Mouse (Mus musculus) stomach, embryonic 15.5 days (tissue): ENCODE results near the gene Zfp598. TPM values are rescaled to one million over a fixed set of nuclear protein-coding genes. Genes with fewer than 3 reads are reported as not detected.
A peak's percentile ranks its signal among the peaks of the same experiment; 100 is the strongest.

ENCODE experiments used
- ATAC-seq: fragments of 200-750 bp; cut with Nextera tagmentation; 2 replicates; pipeline ENCODE4 v1.8.0; 2017; ENCODE audit warnings: low read depth, moderate number of reproducible peaks, moderate TSS enrichment; ENCODE audit not compliant: insufficient read depth, low FRiP score
- H3K27ac ChIP-seq: fragments of 300-500 bp; sonication (generic); 2 replicates; pipeline ENCODE4 v1.5.1; 2015; ENCODE audit warnings: mild to moderate bottlenecking, inconsistent platforms
- H3K27me3 ChIP-seq: fragments of 300-500 bp; sonication (generic); replicated peaks from 2 replicates; pipeline ENCODE4 v1.6.1; 2015; ENCODE audit warnings: inconsistent platforms
- H3K36me3 ChIP-seq: fragments of 300-500 bp; sonication (generic); 2 replicates; pipeline ENCODE4 v1.6.1; 2015; ENCODE audit warnings: inconsistent platforms
- H3K4me1 ChIP-seq: fragments of 300-500 bp; sonication (generic); 2 replicates; pipeline ENCODE4 v1.6.1; 2015; ENCODE audit warnings: inconsistent platforms
- H3K4me2 ChIP-seq: fragments of 300-500 bp; sonication (generic); 2 replicates; pipeline ENCODE4 v1.6.1; 2015; ENCODE audit warnings: mild to moderate bottlenecking, inconsistent platforms
- H3K4me3 ChIP-seq: fragments of 300-500 bp; sonication (generic); replicated peaks from 2 replicates; pipeline ENCODE4 v1.5.1; 2015; ENCODE audit warnings: inconsistent platforms
- H3K9ac ChIP-seq: fragments of 300-500 bp; sonication (generic); 2 replicates; pipeline ENCODE4 v1.6.1; 2015; ENCODE audit warnings: inconsistent platforms
- H3K9me3 ChIP-seq: fragments of 300-500 bp; sonication (generic); 2 replicates; pipeline ENCODE4 v1.6.1; 2016; ENCODE audit warnings: inconsistent platforms
- WGBS: fragments of 180-500 bp; shearing (Covaris S2); methylation state at CpG from one replicate; pipeline ENCODE4 v1.1.7; 2015; 5-methylcytosine and 5-hydroxymethylcytosine counted together
- polyA plus RNA-seq: library from polyadenylated mRNA; unstranded; fragments of >200 nt; fragmentation: Nextera tagmentation; extraction: Ambion mirVana; gene quantifications from 2 replicates; pipeline ENCODE4 v1.2.1, GENCODE M21; 2015

Zfp598 gene
- polyA plus RNA-seq, result 19.3 and 22.1 TPM in 2 replicates

DNA sequence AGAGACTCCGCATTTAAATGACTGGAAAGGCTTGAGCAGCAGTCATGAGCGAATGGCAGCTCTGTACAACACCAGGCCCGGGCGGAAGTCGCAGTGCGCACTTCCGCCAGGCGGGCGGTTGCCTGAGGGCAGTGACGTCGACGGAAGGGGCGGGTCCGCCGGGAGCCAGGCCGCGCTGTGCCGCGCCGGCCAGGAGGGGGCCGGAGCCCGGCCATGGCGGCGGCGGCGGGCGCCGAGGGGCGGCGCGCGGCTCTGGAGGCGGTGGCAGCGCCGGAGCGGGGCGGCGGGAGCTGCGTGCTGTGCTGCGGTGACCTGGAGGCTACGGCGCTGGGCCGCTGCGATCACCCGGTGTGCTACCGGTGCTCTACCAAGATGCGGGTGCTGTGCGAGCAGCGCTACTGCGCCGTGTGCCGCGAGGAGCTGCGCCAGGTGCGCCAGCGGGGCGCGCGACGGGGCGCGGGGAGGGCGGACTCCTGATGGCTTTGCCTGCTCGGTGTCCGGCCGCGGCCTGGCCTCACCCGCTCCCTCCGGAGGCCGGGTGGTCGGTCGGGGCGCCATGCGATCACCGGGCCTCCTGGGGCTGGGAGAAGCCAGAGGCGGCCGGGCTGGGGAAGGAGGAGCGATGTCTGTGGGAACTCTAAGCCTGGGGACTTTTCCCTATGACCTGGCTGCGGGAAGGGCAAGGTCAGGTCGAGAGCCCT is at the start of gene Zfp598:
Gene Zfp598 (plus strand): TSS at position 143 of the 701 bp plus-strand sequence.
- Histone ChIP-seq H3K27me3 (no peaks in the 10 kb centered on the region), H3K4me3 (peak within 1 kb of the TSS; percentile 98), H3K27ac (peak within 1 kb of the TSS; percentile 84), H3K36me3 (no peaks in the 10 kb centered on the region), H3K9ac (peak within 1 kb of the TSS; percentile 89), H3K4me1 (peaks cover 20% of the 10 kb centered on the region), H3K4me2 (peak within 1 kb of the TSS; percentile 67), H3K9me3 (no peaks in the 10 kb centered on the region)
- under 1% methylated on average over 64 of the region's 80 CpGs for WGBS
- ATAC-seq, result peak; percentile 99

DNA sequence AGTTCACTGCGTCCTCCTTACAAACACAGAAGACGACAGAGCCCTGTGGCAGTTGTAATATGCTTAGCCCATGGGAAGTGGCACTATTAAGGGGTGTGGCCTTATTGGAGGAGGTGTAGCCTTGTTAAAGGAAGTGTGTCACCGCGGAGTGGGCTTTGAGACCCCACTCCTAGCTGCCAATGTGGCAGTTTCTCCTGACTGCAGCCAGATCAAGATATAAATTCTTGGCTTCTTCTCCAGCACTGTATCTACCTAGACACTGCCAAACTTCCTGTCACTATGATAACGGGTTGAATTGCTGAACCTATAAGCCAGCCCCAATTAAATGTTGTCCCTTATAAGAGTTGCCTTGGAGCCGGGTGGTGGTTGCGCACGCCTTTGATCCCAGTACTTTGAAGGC is 44.0 kb upstream of the Zfp598 start:
- H3K9me3 ChIP-seq, result no peaks in the 10 kb centered on the region
- no peak overlapping the region for H3K4me2 ChIP-seq
- no peak overlapping the region for H3K27ac ChIP-seq
- no peaks in the 10 kb centered on the region for H3K27me3 ChIP-seq
- WGBS, result 93% methylated on average over 8 of the region's 8 CpGs
- no peak overlapping the region for H3K4me3 ChIP-seq
- no peak for ATAC-seq
- no peaks in the 10 kb centered on the region for H3K4me1 ChIP-seq
- H3K9ac ChIP-seq, result no peak overlapping the region
- peaks cover 54% of the 10 kb centered on the region for H3K36me3 ChIP-seq

DNA sequence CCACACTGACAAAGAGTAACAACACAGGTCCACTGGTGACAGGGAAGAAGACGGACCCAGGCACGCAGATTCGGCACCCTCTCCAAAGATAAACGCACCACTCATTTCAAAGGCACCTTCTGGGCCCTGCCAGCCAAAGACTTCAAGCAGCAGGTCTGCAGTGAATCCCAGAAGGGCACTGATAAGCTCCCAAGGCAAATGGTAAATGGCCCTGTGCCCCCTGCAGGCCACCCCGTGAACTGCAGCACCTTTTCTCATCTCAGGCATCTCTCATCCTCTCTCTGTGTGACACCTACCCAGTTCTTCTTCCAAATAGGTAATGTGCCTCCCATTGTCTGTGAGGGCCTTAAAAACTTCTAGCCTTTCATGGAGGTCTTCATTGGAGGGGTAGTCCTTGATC is 40.8 kb upstream of the Zfp598 start:
- Histone ChIP-seq H3K4me2 (no peak overlapping the region), H3K9ac (no peak overlapping the region), H3K36me3 (peaks cover 30% of the 10 kb centered on the region), H3K27ac (no peak overlapping the region), H3K4me1 (peaks cover 13% of the 10 kb centered on the region), H3K4me3 (no peak overlapping the region), H3K27me3 (no peaks in the 10 kb centered on the region), H3K9me3 (no peaks in the 10 kb centered on the region)
- no peak for ATAC-seq
- 38% methylated on average over 5 of the region's 5 CpGs for WGBS

DNA sequence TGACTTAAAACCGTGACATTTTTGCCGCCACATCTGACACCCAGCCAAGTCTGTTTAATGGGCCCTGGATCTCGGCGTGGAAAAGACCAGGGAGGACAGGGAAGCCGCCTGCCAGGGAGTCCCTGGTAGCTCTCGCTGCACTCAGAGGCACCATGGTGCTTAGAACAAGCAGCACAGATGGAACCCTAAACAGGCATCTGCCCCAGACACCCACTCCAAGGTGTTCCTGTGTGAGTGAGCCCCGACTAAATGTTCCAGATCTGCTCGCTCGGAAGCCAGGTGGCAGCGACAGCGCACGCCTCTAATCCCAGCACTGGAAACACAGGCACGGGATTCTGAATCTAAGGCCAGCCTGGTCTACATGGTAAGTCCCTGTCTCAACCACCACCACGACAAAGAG is 39.4 kb upstream of the Zfp598 start:
- peaks cover 17% of the 10 kb centered on the region for H3K4me1 ChIP-seq
- H3K9ac ChIP-seq, result no peak overlapping the region
- no peak overlapping the region for H3K27ac ChIP-seq
- H3K4me2 ChIP-seq, result no peak overlapping the region
- no peaks in the 10 kb centered on the region for H3K9me3 ChIP-seq
- ATAC-seq, result no peak
- H3K27me3 ChIP-seq, result no peaks in the 10 kb centered on the region
- WGBS, result 86% methylated on average over 14 of the region's 14 CpGs
- peaks cover 23% of the 10 kb centered on the region for H3K36me3 ChIP-seq
- H3K4me3 ChIP-seq, result no peak overlapping the region

DNA sequence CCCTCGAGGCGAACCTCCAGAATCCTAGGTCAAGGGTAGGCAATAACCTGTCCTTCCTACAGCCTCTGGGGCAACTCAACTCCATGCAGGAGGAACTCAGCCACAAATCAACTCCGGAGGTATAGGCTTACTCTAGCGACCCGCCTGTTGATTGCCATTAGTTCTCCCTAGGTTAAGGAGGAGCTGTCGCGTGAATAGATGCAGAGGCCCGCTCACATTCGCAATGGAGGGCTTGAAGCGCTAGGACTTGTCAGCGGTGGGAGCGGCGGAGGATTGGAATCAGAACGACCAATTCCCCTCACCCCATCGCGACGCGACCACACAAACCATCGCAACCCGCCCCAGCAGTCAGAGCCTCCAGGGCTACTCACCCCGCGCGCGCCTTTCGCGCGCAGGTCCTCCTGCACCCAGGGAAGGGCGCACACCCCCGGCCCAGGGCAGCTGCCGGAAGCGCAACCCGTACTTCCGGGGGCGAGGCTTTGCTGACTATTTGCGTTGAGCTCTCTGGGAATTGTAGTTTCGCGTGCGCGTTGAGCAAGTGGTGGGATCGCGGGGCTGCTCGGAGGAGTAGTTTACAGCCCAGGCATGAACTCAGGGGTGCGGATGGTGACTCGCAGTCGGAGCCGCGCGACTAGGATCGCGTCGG is 37.2 kb upstream of the Zfp598 start, which contains the start of the genes Tsc2 and Nthl1:
Gene Tsc2 (minus strand): TSS at position 464 of the 646 bp plus-strand sequence.
Gene Nthl1 (plus strand): TSS at position 514 of the 646 bp plus-strand sequence.
- peak; percentile 74 for ATAC-seq

DNA sequence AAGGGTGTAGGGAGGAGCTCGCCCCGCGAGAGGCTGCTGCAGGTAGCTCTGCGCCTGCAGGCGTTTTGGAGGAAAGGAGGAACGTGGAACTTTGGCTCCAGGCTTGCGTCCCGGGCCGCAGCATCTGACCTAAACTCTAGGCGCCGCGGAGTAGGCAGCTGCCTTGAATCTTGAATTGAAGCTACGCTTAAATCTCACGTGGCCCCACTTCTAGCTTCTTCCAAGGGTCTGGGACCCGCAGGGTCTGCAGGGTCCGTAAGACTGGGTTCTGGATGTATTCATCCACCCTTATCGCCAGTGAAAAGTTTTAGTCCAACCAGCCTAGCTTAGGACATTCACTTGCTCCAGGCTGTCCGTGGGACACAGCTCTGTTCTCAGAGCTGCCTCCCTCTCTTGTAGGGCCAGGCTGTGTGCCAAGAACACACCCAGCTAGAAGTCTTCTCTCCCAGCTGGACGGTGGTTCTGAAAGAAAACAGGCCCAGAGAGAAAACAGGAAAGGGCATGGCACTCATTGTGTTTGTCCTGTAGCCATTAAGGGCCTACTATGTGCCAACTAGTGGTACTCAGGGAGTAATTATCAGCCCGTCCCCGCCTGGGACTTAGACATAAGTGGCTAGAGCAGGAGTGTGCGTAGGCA is 36.6 kb upstream of the Zfp598 start:
- Histone ChIP-seq H3K9me3 (no peaks in the 10 kb centered on the region), H3K4me2 (peak overlapping the region; percentile 85), H3K4me1 (peaks cover 17% of the 10 kb centered on the region), H3K4me3 (peak overlapping the region; percentile 65), H3K36me3 (peaks cover 6% of the 10 kb centered on the region), H3K27ac (peak overlapping the region; percentile 91), H3K27me3 (no peaks in the 10 kb centered on the region), H3K9ac (peak overlapping the region; percentile 54)
- WGBS, result 10% methylated on average over 22 of the region's 22 CpGs
- peak; percentile 48 for ATAC-seq

More for the DNA sequence above, 37.2 kb upstream of the Zfp598 start, which contains the start of the genes Tsc2 and Nthl1:
- peaks cover 17% of the 10 kb centered on the region for H3K4me1 ChIP-seq
- no peaks in the 10 kb centered on the region for H3K27me3 ChIP-seq
- H3K9ac ChIP-seq, result peak within 1 kb of the TSS; percentile 54
- WGBS, result under 1% methylated on average over 51 of the region's 51 CpGs
- H3K4me3 ChIP-seq, result peak within 1 kb of the TSS; percentile 65
- H3K4me2 ChIP-seq, result peak within 1 kb of the TSS; percentile 85
- peaks cover 13% of the 10 kb centered on the region for H3K36me3 ChIP-seq
- H3K9me3 ChIP-seq, result no peaks in the 10 kb centered on the region
- peak within 1 kb of the TSS; percentile 91 for H3K27ac ChIP-seq

DNA sequence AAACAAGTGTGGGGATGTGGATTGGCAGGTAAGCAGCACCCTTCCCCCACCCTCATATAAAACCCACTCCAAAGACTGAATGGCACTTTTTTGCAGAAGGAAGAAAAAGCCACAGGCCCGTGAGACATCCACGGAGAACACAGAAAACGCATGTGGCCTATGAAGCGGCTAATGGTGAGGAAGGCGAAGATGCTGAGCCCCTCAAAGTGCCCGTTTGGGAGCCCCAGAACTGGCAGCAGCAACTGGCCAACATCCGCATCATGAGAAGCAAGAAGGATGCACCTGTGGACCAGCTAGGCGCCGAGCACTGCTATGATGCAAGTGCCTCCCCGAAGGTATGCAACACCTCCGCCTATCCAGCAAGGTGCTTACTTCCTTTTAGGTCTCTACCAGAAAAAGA is 35.7 kb upstream of the Zfp598 start:
- ATAC-seq, result no peak
- Histone ChIP-seq H3K27me3 (no peaks in the 10 kb centered on the region), H3K9ac (no peak overlapping the region), H3K4me2 (no peak overlapping the region), H3K27ac (peak overlapping the region; percentile 91), H3K36me3 (no peaks in the 10 kb centered on the region), H3K9me3 (no peaks in the 10 kb centered on the region), H3K4me3 (no peak overlapping the region), H3K4me1 (peaks cover 17% of the 10 kb centered on the region)
- 90% methylated on average over 11 of the region's 11 CpGs for WGBS

DNA sequence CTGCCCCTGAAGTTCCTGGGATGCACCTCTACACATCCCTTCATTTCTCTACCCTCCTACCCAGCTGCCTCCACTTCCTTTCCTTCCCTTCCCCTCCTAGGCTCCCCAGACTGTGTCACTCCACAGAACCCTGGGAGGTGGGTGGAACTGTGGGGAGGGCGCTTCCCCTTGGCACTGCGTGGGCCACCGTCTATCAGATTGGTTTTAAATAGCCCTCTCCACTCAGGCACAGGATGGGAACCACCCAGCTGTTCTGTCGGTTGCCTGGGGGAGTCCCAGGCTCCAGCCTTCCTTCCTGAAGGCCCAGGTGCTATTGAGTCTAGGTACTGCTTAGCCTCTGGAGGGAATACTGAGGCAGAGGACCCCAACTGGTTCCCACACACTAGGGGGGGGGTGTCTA is 34.5 kb upstream of the Zfp598 start:
- no peak for ATAC-seq
- no peak overlapping the region for H3K4me2 ChIP-seq

DNA sequence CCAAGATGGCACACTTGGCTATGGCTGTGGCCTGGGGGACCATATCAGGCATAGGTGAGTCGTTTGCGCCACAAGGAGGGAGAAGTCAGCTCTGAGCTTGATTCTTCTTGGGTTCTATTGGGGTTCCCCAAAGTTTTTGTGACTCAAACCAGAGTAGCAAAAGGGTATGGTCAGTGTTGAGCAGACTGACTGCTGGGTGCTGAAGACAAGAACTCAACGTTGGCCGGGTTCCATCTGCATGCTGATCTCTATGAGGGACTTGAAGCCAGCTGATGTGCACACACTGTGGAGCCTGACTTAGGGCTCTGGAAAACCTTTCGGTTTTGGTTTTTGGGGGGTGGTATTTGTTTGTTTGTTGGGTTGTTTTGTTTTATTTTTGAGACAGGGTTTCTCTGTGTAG is 33.8 kb upstream of the Zfp598 start:
- WGBS, result 93% methylated on average over 5 of the region's 5 CpGs
- Histone ChIP-seq H3K4me2 (no peak overlapping the region), H3K9ac (no peak overlapping the region), H3K27me3 (no peaks in the 10 kb centered on the region), H3K36me3 (no peaks in the 10 kb centered on the region), H3K4me1 (peaks cover 26% of the 10 kb centered on the region), H3K9me3 (no peaks in the 10 kb centered on the region), H3K27ac (no peak overlapping the region), H3K4me3 (no peak overlapping the region)
- ATAC-seq, result no peak

More for the DNA sequence above, 34.5 kb upstream of the Zfp598 start:
- H3K9ac ChIP-seq, result no peak overlapping the region
- no peaks in the 10 kb centered on the region for H3K27me3 ChIP-seq
- no peak overlapping the region for H3K27ac ChIP-seq
- no peak overlapping the region for H3K4me3 ChIP-seq
- H3K4me1 ChIP-seq, result peaks cover 26% of the 10 kb centered on the region
- WGBS, result 82% methylated on average over 4 of the region's 4 CpGs
- H3K36me3 ChIP-seq, result no peaks in the 10 kb centered on the region
- no peaks in the 10 kb centered on the region for H3K9me3 ChIP-seq

DNA sequence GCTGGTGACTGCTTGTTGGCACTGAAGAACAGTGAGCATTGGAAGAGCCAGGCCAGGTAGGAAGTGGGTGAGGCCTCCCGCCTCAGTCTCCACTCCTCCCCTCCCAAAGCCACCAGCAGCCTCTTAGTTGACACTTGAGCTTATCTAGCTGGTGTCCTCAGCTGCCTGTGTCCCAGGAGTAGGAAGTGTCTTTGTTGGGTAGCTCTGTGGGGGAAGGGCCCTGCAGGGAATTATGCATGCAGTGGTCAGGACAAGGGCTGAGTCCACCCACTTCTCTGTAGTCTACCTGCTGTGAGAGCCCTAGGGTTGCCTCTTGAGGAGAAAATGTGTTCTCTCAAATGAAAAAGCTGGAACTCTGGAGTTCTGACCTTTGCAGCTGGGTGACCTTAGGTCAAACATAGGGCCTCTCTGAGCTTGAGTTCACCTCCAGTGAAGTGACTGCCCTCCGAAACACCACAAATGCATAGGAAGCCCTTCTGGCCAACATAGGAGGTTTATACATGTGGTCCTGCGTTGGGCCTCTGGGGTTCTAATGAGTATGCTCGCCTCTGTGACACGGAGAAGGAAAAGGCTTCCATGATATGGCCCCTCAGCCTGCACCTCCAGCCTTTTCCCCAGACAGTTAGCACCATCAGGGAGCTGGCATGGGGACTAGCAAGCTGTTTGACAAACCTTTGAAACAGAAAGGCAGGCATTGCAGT is 32.6 kb upstream of the Zfp598 start:
- Histone ChIP-seq H3K9me3 (no peaks in the 10 kb centered on the region), H3K4me3 (no peak overlapping the region), H3K4me1 (peaks cover 21% of the 10 kb centered on the region), H3K9ac (no peak overlapping the region), H3K36me3 (no peaks in the 10 kb centered on the region), H3K27ac (no peak overlapping the region), H3K4me2 (no peak overlapping the region), H3K27me3 (no peaks in the 10 kb centered on the region)
- WGBS, result 74% methylated on average over 5 of the region's 5 CpGs
- no peak for ATAC-seq

DNA sequence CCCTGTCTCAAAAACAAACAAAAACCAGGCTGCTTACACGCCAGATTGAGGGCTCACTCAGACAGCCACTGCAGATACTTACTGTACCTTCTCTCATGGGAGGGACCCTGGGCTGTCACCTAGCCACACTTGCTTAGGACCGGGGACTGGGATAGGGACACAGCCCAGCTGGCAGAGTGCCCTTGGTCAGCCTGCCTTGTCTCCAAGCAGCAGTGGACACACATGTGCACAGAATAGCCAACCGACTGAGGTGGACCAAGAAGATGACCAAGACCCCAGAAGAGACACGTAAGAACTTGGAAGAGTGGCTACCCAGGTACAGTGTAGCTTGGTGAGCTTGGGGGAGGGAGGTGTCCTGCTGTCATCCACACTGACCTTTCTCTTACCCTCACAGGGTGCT is 31.3 kb upstream of the Zfp598 start:
- no peaks in the 10 kb centered on the region for H3K9me3 ChIP-seq
- peak overlapping the region; percentile 91 for H3K27ac ChIP-seq
- no peak for ATAC-seq
- no peak overlapping the region for H3K9ac ChIP-seq
- H3K27me3 ChIP-seq, result no peaks in the 10 kb centered on the region
- no peak overlapping the region for H3K4me3 ChIP-seq
- H3K4me2 ChIP-seq, result no peak overlapping the region
- no peaks in the 10 kb centered on the region for H3K36me3 ChIP-seq
- 80% methylated on average over 4 of the region's 4 CpGs for WGBS
- peaks cover 16% of the 10 kb centered on the region for H3K4me1 ChIP-seq
